Mouse (Mus musculus): ENCODE data around the gene Cchcr1.

- TF ChIP-seq POLR2A (IDR thresholded peaks at IDR 0.05; ENCODE audit: borderline replicate concordance, extremely low read depth, insufficient read depth, insufficient read length, poor library complexity, severe bottlenecking), result no peak
- TF ChIP-seq CTCF (IDR thresholded peaks at IDR 0.05; ENCODE audit: borderline replicate concordance, extremely low read depth, insufficient read depth, insufficient read length), result no peak
Measured at GRCm38 (mm10) chr17:35549437-35550142, 32.7 kb downstream of the Cchcr1 start.
